Mouse (Mus musculus): ENCODE results near the gene Bpifb6.

Gene Bpifb6

DNA sequence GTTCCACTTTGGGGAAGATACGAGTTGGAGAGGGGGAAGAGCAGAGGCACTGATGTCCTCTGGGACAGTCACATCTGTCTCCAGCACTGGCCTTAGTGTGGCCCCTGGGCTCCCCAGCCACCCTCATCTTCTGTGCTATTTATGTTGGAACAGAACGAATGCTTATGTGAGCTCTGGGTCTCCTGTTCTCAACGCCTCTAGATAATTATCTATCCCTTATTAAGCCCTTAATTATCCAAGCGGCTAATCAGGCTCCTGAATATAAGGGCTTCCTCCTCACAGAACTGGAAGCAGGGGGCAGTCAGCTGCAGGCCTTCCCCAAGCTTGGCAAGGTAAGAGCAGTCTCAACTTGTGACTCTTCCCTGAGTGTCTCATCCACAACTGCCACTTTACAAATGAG lies at the start of gene Bpifb6:
Gene Bpifb6, plus strand, starts transcription at position 301 of the 400 bp plus-strand sequence.
- DNase-seq (ENCODE audit: low spot score in 2 of 2) = no peak

- peak; percentile 19 to 58 for DNase-seq (ENCODE audit: low spot score in 2 of 2)
Observed at GRCm38 (mm10) chr2:153851030-153851360, 49.2 kb upstream of the Bpifb6 start.

DNA sequence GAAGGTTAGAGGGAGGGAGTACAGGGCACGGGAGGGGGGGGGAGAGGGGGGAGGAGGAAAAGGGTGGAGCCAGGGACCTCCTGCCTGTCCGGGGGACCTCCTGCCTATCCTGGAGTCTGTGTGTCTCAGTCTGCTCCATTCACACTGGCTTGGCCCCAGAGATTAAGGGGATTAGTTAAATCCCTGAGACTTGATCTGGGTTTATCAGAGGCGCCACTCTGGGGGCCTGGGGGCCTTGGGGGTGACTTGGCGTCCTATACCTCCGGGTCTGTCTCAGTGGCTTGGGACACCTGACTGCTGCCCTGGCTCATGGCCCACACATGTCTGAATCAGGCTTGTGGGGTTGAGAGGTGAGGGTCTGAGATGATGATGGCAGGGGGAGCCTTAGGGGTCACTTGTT lies 46.6 kb upstream of the Bpifb6 start:
- DNase-seq (ENCODE audit: low spot score in 2 of 2) = no peak

- DNase-seq (ENCODE audit: low spot score in 2 of 2) = no peak
Observed at GRCm38 (mm10) chr2:153859581-153859980, 40.6 kb upstream of the Bpifb6 start.

GRCm38 (mm10) chr2:153860315-153860714 lies 39.9 kb upstream of the Bpifb6 start:
- no peak for DNase-seq (ENCODE audit: low spot score in 2 of 2)

GRCm38 (mm10) chr2:153860715-153861114 lies 39.5 kb upstream of the Bpifb6 start:
- no peak for DNase-seq (ENCODE audit: low spot score in 2 of 2)

GRCm38 (mm10) chr2:153861960-153862359 lies 38.2 kb upstream of the Bpifb6 start:
- no peak for DNase-seq (ENCODE audit: low spot score in 2 of 2)

- no peak for DNase-seq (ENCODE audit: low spot score in 2 of 2)
Observed at GRCm38 (mm10) chr2:153870984-153871383, 29.2 kb upstream of the Bpifb6 start, which contains the start of gene Sun5. Sun5 (minus strand) TSS chr2:153871084.

- no peak for DNase-seq (ENCODE audit: low spot score in 2 of 2)
Observed at GRCm38 (mm10) chr2:153874745-153875144, 25.4 kb upstream of the Bpifb6 start, which contains the start of gene Bpifb2. Bpifb2 (plus strand) TSS chr2:153875045.

DNA sequence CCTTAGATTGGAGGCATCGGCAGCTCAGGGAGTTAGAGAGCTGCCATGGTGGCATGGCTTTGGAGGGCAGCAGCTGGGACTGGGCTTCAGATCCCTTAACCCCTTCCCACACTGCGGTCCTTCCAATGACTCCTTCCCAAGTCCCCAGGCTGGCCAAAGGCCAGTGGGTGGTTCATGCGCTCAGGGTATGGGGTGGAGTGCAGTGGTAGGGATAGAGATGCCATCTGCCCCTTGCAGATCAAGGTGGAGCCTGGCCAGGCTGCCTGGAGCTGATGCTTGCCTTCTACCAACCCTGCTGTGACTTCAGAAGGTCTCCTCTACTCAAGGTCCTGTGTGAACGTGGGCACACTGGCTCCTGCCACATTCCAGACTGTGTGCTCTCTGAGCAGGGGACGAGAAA lies 1.1 kb upstream of the Bpifb6 start:
- no peak for DNase-seq (ENCODE audit: low spot score in 2 of 2)

GRCm38 (mm10) chr2:153902726-153903125 lies 2.5 kb downstream of the Bpifb6 start:
- no peak for DNase-seq (ENCODE audit: low spot score in 2 of 2)

DNA sequence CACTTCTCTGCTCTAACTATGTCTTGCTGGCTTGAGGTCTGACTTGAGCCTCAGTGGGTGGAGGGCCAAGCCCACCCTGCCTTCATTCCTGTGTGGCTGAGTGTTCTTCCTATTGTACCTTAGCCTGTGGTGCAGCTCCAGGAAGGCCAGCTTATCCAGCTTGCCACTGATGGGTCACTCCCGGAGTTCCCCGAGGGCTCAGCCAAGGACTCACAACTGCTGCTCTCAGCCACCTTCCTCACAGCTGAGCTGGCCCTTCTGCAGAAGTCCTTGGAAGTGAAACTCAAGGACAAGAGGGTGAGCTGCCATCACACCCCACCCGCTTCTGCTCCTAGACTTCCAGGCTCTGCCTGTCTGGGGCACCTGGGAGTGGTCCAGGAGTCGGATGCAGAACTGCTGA lies 6.4 kb downstream of the Bpifb6 start:
- no peak for DNase-seq (ENCODE audit: low spot score in 2 of 2)

GRCm38 (mm10) chr2:153914151-153914550 lies 14.0 kb downstream of the Bpifb6 start:
- no peak for DNase-seq (ENCODE audit: low spot score in 2 of 2)

DNA sequence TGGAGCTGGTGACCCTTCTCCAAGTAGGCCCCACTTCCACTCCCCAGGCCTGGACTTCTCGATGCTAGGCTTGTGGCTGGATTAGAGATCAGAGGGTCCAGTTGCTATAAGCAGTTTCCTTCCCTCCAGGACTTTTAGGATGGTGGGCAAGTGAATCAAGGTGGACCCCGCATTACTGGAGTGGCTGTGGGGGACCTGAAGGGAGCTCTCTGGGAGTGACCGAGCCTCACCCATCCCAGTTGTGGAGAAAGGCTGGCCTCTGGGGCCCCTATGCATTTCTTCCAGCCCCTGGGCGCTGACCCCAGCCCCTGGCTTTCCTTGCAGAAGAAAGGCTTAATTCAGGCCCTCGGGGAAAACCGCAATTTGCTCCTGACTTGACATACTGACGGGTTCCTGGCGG lies 17.7 kb downstream of the Bpifb6 start, which contains the start of gene Bpifb3:
Gene Bpifb3, plus strand, starts transcription at position 301 of the 400 bp plus-strand sequence.
- no peak for DNase-seq (ENCODE audit: low spot score in 2 of 2)

- no peak for DNase-seq (ENCODE audit: low spot score in 2 of 2)
Observed at GRCm38 (mm10) chr2:153921246-153921645, 21.1 kb downstream of the Bpifb6 start.

DNA sequence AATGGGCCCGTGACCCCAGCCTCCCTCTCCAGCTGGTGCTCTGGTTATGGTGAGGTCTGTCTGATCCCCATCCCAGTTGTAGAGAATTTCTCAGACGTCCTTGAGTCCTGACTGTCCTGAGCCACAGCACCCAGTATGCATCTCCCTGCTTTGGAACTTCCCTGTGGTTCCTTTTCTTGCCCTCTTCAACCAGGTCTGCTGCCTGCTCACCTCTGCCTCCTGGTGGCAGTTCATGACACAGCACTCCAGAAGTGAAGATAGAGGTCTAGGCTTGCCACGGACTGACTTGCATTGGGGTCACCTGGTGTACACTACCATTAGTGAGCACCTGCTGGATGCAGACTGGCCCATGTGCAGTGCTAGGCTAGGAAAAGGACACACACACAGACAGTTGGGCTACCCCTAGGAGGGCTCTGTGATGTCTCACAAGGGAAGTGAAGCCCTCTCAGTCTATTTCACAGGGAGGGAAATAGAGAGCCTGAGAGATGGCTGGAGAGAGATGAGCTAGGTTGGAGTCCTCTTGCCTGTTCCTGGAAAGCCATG lies 29.8 kb downstream of the Bpifb6 start:
- peak in 1 of 2 experiments; percentile 52 for DNase-seq (ENCODE audit: low spot score in 2 of 2)

- no peak for DNase-seq (ENCODE audit: low spot score in 2 of 2)
Observed at GRCm38 (mm10) chr2:153931125-153931524, 30.9 kb downstream of the Bpifb6 start.

- DNase-seq (ENCODE audit: low spot score in 2 of 2) = no peak
Observed at GRCm38 (mm10) chr2:153933311-153933710, 33.1 kb downstream of the Bpifb6 start.

- no peak for DNase-seq (ENCODE audit: low spot score in 2 of 2)
Observed at GRCm38 (mm10) chr2:153935348-153935747, 35.2 kb downstream of the Bpifb6 start.

DNA sequence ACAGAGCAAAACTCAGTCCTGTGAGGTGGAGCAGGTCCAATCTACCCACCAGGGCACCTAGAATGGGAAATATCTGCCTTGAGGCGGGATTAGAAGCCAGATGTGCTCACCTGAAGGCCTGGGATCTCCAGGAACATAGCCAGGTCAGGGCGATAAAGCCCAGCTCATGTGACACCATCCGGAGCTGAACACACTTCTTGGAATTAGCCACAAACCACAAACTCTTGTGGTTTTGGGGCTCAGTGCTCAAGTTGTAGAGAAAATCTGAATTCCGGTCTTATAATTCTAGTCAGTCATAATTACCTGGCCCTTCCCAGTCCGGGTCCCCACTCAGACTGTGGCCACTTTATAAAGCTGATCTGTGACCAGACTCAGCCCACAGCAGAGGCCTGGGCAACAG lies 37.7 kb downstream of the Bpifb6 start, which contains the start of gene Bpifb4:
Gene Bpifb4, plus strand, starts transcription at position 370 of the 400 bp plus-strand sequence.
- no peak for DNase-seq (ENCODE audit: low spot score in 2 of 2)

GRCm38 (mm10) chr2:153943537-153943936 lies 43.3 kb downstream of the Bpifb6 start:
- peak in 1 of 2 experiments; percentile 53 for DNase-seq (ENCODE audit: low spot score in 2 of 2)

GRCm38 (mm10) chr2:153944567-153944966 lies 44.4 kb downstream of the Bpifb6 start:
- DNase-seq (ENCODE audit: low spot score in 2 of 2) = no peak

- DNase-seq (ENCODE audit: low spot score in 2 of 2) = peak in 1 of 2 experiments; percentile 66
Observed at GRCm38 (mm10) chr2:153952897-153953296, 52.7 kb downstream of the Bpifb6 start.

DNA sequence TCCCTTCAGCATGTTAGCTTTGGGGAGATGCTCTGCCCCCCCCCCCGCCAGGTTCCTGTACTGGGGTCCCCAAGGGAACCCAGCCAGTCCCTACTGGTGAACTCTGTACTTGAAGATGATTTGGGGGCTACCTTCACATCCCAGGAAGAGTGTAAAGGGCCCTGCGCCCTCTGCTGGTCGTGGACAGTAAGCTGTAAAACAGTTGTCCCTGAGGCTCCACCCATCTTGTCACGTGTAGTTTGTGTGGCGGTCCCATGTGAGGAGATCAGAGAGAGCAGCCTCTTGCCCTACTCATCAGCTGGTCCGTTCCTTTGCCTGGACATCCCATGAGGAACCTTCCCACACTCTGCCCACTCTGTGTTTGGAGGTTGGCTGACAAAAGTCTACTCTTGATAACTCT lies 53.6 kb downstream of the Bpifb6 start:
- DNase-seq (ENCODE audit: low spot score in 2 of 2) = no peak

Data from frontal cortex, postnatal 14 days (tissue).